Mouse (Mus musculus): ENCODE data around the gene Mrtfb.

DNA sequence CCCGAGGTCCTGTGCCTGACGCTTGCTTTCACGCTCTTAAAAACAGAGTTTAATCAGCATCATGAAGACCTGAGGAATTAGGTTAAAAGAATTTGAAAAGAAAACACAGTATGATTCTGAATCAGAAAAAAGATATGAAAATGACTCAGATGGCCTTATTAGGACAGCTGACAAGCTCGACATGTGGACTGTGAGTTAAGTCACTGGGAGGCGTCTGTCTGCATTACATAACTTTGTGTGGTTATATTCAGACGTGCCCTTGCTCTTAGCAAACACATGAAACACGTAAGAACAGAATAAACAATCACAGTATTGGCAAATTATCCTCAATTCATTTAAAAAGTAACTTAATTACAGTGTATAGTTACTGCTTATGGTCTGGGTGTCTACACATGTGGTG, 16.0 kb upstream of the Mrtfb start:
- TF ChIP-seq GATA2 (IDR thresholded peaks at IDR 0.05; ENCODE audit: borderline replicate concordance, low read depth, low read length) (no peak), GATA1 (IDR thresholded peaks at IDR 0.05; ENCODE audit: borderline replicate concordance, low read length) (no peak)
